Mouse (Mus musculus): ENCODE measurements at regions not wholly inside any gene's neighbourhood (a gene's known extent, or its start where the extent isn't known, plus 50 kb on each side); places are given as distances from the start of the nearest gene placed in this dataset.

- no peak for DNase-seq
Measured at GRCm38 (mm10) chr10:117515039-117515438, 114.3 kb upstream of the Cpm start.

- DNase-seq, result no peak
Measured at GRCm38 (mm10) chr10:117513925-117514546, 115.3 kb upstream of the Cpm start.

GRCm38 (mm10) chr10:117512424-117513257 lies 116.7 kb upstream of the Cpm start:
- no peak for DNase-seq

GRCm38 (mm10) chr10:117511483-117512406 lies 117.6 kb upstream of the Cpm start:
- DNase-seq, result no peak

- DNase-seq, result no peak
Measured at GRCm38 (mm10) chr10:117510529-117511482, 118.5 kb upstream of the Cpm start.

GRCm38 (mm10) chr10:117510224-117510486 lies 119.1 kb upstream of the Cpm start:
- DNase-seq, result no peak

- DNase-seq, result no peak
Measured at GRCm38 (mm10) chr10:117509431-117510223, 119.7 kb upstream of the Cpm start.

- no peak for DNase-seq
Measured at GRCm38 (mm10) chr10:117506252-117506992, 122.9 kb upstream of the Cpm start.

- DNase-seq, result no peak
Measured at GRCm38 (mm10) chr10:117505529-117505928, 123.8 kb upstream of the Cpm start.

- DNase-seq, result no peak
Measured at GRCm38 (mm10) chr10:117505057-117505456, 124.2 kb upstream of the Cpm start.

- no peak for DNase-seq
Measured at GRCm38 (mm10) chr10:117504267-117504902, 124.6 kb upstream of the Cpsf6 start.

- no peak for DNase-seq
Measured at GRCm38 (mm10) chr10:117503222-117504184, 123.7 kb upstream of the Cpsf6 start.

- DNase-seq, result no peak
Measured at GRCm38 (mm10) chr10:117502731-117503130, 122.9 kb upstream of the Cpsf6 start.

GRCm38 (mm10) chr10:117502135-117502534 lies 122.3 kb upstream of the Cpsf6 start:
- no peak for DNase-seq

GRCm38 (mm10) chr10:117501426-117501825 lies 121.6 kb upstream of the Cpsf6 start:
- no peak for DNase-seq

GRCm38 (mm10) chr10:117500457-117501108 lies 120.8 kb upstream of the Cpsf6 start:
- no peak for DNase-seq

GRCm38 (mm10) chr10:117499864-117500453 lies 120.1 kb upstream of the Cpsf6 start:
- DNase-seq, result no peak

All from gastrocnemius, postnatal 10 days (tissue).